Mouse (Mus musculus): ENCODE measurements at regions not wholly inside any gene's neighbourhood (a gene's known extent, or its start where the extent isn't known, plus 50 kb on each side); places are given as distances from the start of the nearest gene placed in this dataset.

- no peak overlapping the region for H3K4me2 ChIP-seq (ENCODE audit: low read length)
- ATAC-seq (no peak), DNase-seq (ENCODE audit: low spot score) (no peak)
- no peaks in the 10 kb centered on the region for H3K9me3 ChIP-seq (replicated peaks; ENCODE audit: control insufficient read depth, low read length)
- WGBS: 72% methylated on average over 1 of the region's 1 CpGs
- H3K27me3 ChIP-seq (replicated peaks; ENCODE audit: control insufficient read depth, insufficient read depth, low read length): no peaks in the 10 kb centered on the region
- H3K27ac ChIP-seq (ENCODE audit: low read depth, low read length): no peak overlapping the region
- no peak overlapping the region for H3K4me3 ChIP-seq (ENCODE audit: low read depth, low read length)
- no peak overlapping the region for H3K9ac ChIP-seq (ENCODE audit: low read length)
- H3K36me3 ChIP-seq (ENCODE audit: control insufficient read depth, insufficient read depth, low read length): no peaks in the 10 kb centered on the region
- no peaks in the 10 kb centered on the region for H3K4me1 ChIP-seq (ENCODE audit: control insufficient read depth, insufficient read depth, low read length)
These were observed 229.7 kb upstream of the Zic4 start for GRCm38 (mm10) chr9:91132531-91132930.

GRCm38 (mm10) chr9:91133256-91133920 lies 228.8 kb upstream of the Zic4 start:
- Histone ChIP-seq H3K4me3 (ENCODE audit: low read depth, low read length) (no peak overlapping the region), H3K27ac (ENCODE audit: low read depth, low read length) (no peak overlapping the region), H3K27me3 (replicated peaks; ENCODE audit: control insufficient read depth, insufficient read depth, low read length) (no peaks in the 10 kb centered on the region), H3K36me3 (ENCODE audit: control insufficient read depth, insufficient read depth, low read length) (no peaks in the 10 kb centered on the region), H3K9ac (ENCODE audit: low read length) (no peak overlapping the region), H3K9me3 (replicated peaks; ENCODE audit: control insufficient read depth, low read length) (no peaks in the 10 kb centered on the region), H3K4me1 (ENCODE audit: control insufficient read depth, insufficient read depth, low read length) (no peaks in the 10 kb centered on the region), H3K4me2 (ENCODE audit: low read length) (no peak overlapping the region)
- DNase-seq (ENCODE audit: low spot score) (no peak), ATAC-seq (no peak)
- whole genome bisulfite sequencing: 93% methylated on average over 3 of the region's 3 CpGs

DNA sequence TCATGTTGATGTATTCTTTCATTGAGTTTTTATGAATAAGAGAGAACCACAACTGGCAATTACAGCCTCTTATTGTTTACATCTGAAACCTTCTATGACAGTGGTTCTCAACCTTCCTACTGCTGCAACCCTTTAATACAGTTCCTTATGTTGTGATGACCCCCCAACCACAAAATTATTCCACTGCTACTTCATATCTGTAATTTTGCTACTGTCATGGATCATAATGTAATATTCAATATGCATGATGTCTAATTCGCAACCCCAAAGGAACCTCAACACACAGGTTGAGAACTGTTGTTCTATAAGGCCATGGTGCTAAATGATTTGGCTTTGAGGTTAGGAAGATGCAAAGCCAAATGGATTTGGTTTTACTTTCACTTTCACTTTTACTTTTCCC lies 227.9 kb upstream of the Zic4 start:
- no peaks in the 10 kb centered on the region for H3K4me1 ChIP-seq (ENCODE audit: control insufficient read depth, insufficient read depth, low read length)
- no peaks in the 10 kb centered on the region for H3K9me3 ChIP-seq (replicated peaks; ENCODE audit: control insufficient read depth, low read length)
- no peaks in the 10 kb centered on the region for H3K27me3 ChIP-seq (replicated peaks; ENCODE audit: control insufficient read depth, insufficient read depth, low read length)
- H3K36me3 ChIP-seq (ENCODE audit: control insufficient read depth, insufficient read depth, low read length): no peaks in the 10 kb centered on the region
- no peak overlapping the region for H3K27ac ChIP-seq (ENCODE audit: low read depth, low read length)
- ATAC-seq: no peak
- H3K4me3 ChIP-seq (ENCODE audit: low read depth, low read length): no peak overlapping the region
- WGBS: 100% methylated on average over 1 of the region's 1 CpGs
- H3K9ac ChIP-seq (ENCODE audit: low read length): no peak overlapping the region
- H3K4me2 ChIP-seq (ENCODE audit: low read length): no peak overlapping the region
- no peak for DNase-seq (ENCODE audit: low spot score)

DNA sequence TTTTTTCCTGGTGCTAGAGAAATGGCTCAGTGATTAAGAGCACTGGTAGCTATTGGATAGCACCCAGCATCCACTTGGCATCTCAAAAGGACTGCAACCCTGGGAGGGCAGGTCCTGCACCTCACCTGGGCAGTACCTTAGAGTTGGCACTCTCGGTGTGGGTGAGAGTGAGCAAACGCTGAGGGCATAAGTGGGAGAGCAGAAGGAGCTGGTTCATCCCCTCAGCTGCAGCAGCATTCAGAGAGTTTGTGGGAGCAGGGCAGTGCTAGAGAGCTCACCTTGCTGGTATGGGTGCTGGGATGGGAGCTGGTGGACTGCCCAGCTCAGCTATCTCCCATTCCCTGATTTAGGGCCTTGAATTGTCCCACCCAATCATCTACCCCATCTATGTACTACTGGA lies 227.1 kb upstream of the Zic4 start:
- Histone ChIP-seq H3K9ac (ENCODE audit: low read length) (no peak overlapping the region), H3K4me2 (ENCODE audit: low read length) (no peak overlapping the region), H3K4me3 (ENCODE audit: low read depth, low read length) (no peak overlapping the region), H3K4me1 (ENCODE audit: control insufficient read depth, insufficient read depth, low read length) (no peaks in the 10 kb centered on the region), H3K27me3 (replicated peaks; ENCODE audit: control insufficient read depth, insufficient read depth, low read length) (no peaks in the 10 kb centered on the region), H3K36me3 (ENCODE audit: control insufficient read depth, insufficient read depth, low read length) (no peaks in the 10 kb centered on the region), H3K9me3 (replicated peaks; ENCODE audit: control insufficient read depth, low read length) (no peaks in the 10 kb centered on the region), H3K27ac (ENCODE audit: low read depth, low read length) (no peak overlapping the region)
- 76% methylated on average over 2 of the region's 2 CpGs for WGBS
- ATAC-seq (no peak), DNase-seq (ENCODE audit: low spot score) (no peak)

- Histone ChIP-seq H3K9me3 (replicated peaks; ENCODE audit: control insufficient read depth, low read length) (no peaks in the 10 kb centered on the region), H3K9ac (ENCODE audit: low read length) (no peak overlapping the region), H3K4me2 (ENCODE audit: low read length) (no peak overlapping the region), H3K36me3 (ENCODE audit: control insufficient read depth, insufficient read depth, low read length) (no peaks in the 10 kb centered on the region), H3K27me3 (replicated peaks; ENCODE audit: control insufficient read depth, insufficient read depth, low read length) (no peaks in the 10 kb centered on the region), H3K4me3 (ENCODE audit: low read depth, low read length) (no peak overlapping the region), H3K4me1 (ENCODE audit: control insufficient read depth, insufficient read depth, low read length) (no peaks in the 10 kb centered on the region), H3K27ac (ENCODE audit: low read depth, low read length) (no peak overlapping the region)
- ATAC-seq (no peak), DNase-seq (ENCODE audit: low spot score) (no peak)
- 12% methylated on average over 1 of the region's 1 CpGs for WGBS
These were observed 221.6 kb upstream of the Zic4 start for GRCm38 (mm10) chr9:91140651-91141050.

GRCm38 (mm10) chr9:91151893-91152292 lies 210.3 kb upstream of the Zic4 start:
- DNase-seq (ENCODE audit: low spot score) (no peak), ATAC-seq (no peak)
- H3K9me3 ChIP-seq (replicated peaks; ENCODE audit: control insufficient read depth, low read length): no peaks in the 10 kb centered on the region
- H3K4me2 ChIP-seq (ENCODE audit: low read length): no peak overlapping the region
- 95% methylated on average over 11 of the region's 11 CpGs for WGBS
- H3K4me3 ChIP-seq (ENCODE audit: low read depth, low read length): no peak overlapping the region
- H3K27me3 ChIP-seq (replicated peaks; ENCODE audit: control insufficient read depth, insufficient read depth, low read length): no peaks in the 10 kb centered on the region
- no peak overlapping the region for H3K9ac ChIP-seq (ENCODE audit: low read length)
- no peaks in the 10 kb centered on the region for H3K36me3 ChIP-seq (ENCODE audit: control insufficient read depth, insufficient read depth, low read length)
- H3K27ac ChIP-seq (ENCODE audit: low read depth, low read length): no peak overlapping the region
- no peaks in the 10 kb centered on the region for H3K4me1 ChIP-seq (ENCODE audit: control insufficient read depth, insufficient read depth, low read length)

DNA sequence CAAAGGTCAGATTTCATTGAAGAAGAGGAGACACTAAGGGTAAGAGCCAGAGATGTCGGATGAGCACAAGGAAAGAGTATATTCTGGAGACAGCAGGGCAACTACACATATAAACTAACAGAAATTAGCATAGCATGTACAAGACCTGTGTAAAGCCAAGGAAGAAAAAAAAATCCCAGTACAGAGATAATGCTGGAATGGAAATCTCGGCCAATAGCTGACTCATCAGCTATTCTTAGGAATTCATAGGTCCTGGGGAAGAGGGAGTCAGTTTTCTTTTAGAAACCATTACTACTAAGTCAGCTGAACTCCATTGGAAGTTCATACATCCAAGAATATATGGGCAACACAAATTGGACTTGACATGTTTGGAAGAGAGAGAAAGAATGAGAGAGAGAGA lies 202.9 kb upstream of the Zic4 start:
- Histone ChIP-seq H3K27ac (ENCODE audit: low read depth, low read length) (no peak overlapping the region), H3K9me3 (replicated peaks; ENCODE audit: control insufficient read depth, low read length) (no peaks in the 10 kb centered on the region), H3K27me3 (replicated peaks; ENCODE audit: control insufficient read depth, insufficient read depth, low read length) (no peaks in the 10 kb centered on the region), H3K4me1 (ENCODE audit: control insufficient read depth, insufficient read depth, low read length) (no peaks in the 10 kb centered on the region), H3K36me3 (ENCODE audit: control insufficient read depth, insufficient read depth, low read length) (no peaks in the 10 kb centered on the region), H3K9ac (ENCODE audit: low read length) (no peak overlapping the region), H3K4me2 (ENCODE audit: low read length) (no peak overlapping the region), H3K4me3 (ENCODE audit: low read depth, low read length) (no peak overlapping the region)
- ATAC-seq: no peak
- 87% methylated on average over 2 of the region's 2 CpGs for WGBS
- DNase-seq (ENCODE audit: low spot score): no peak

DNA sequence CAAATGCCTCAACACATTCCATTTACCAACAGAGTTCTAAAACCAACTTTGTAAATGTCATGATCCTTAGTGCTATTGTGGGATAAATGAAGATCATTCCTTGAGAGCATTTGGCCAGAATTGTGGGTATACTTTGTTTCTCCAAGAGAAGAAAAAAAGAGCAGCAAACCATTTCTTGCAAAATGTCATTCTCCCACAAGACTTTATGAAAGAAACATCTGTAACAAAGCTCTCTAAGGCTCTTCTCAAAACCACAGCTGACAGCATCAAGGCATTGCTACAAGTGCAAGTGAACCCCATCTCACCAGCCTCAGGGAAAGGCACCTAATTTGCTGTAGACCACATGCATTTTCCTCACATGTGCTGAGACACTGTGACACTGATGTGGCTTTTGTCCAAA lies 194.3 kb upstream of the Zic4 start:
- H3K27me3 ChIP-seq (replicated peaks; ENCODE audit: control insufficient read depth, insufficient read depth, low read length): no peaks in the 10 kb centered on the region
- DNase-seq (ENCODE audit: low spot score) (peak; percentile 10), ATAC-seq (no peak)

DNA sequence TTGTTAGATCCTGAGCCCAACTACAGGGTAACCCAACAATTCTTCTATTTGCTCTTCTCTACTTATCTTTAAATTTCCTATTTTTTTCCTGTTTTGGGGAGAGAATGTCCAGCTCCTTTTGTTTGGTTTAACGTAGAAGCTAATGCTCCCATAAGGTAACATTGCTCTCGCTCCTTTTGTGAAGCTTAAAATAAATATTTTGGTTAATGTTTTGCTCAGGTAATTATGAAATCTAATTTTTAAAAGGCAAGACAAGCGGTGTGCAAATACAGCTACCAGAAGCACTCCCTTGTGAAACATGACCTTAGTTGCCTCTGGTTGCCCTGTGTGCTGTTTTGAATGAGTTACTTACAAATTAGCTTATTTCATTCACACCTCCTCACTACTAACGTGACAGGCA lies 169.0 kb upstream of the Zic4 start:
- H3K9ac ChIP-seq (ENCODE audit: low read length): no peak overlapping the region
- no peaks in the 10 kb centered on the region for H3K4me1 ChIP-seq (ENCODE audit: control insufficient read depth, insufficient read depth, low read length)
- DNase-seq (ENCODE audit: low spot score): no peak
- ATAC-seq: no peak
- H3K27me3 ChIP-seq (replicated peaks; ENCODE audit: control insufficient read depth, insufficient read depth, low read length): no peaks in the 10 kb centered on the region
- no peaks in the 10 kb centered on the region for H3K36me3 ChIP-seq (ENCODE audit: control insufficient read depth, insufficient read depth, low read length)
- H3K27ac ChIP-seq (ENCODE audit: low read depth, low read length): no peak overlapping the region
- H3K4me3 ChIP-seq (ENCODE audit: low read depth, low read length): no peak overlapping the region
- 86% methylated on average over 4 of the region's 4 CpGs for WGBS
- H3K4me2 ChIP-seq (ENCODE audit: low read length): no peak overlapping the region
- H3K9me3 ChIP-seq (replicated peaks; ENCODE audit: control insufficient read depth, low read length): no peaks in the 10 kb centered on the region

More for the DNA sequence above, 194.3 kb upstream of the Zic4 start:
- H3K4me1 ChIP-seq (ENCODE audit: control insufficient read depth, insufficient read depth, low read length): no peaks in the 10 kb centered on the region
- H3K4me2 ChIP-seq (ENCODE audit: low read length): no peak overlapping the region
- no peak overlapping the region for H3K9ac ChIP-seq (ENCODE audit: low read length)
- no peaks in the 10 kb centered on the region for H3K36me3 ChIP-seq (ENCODE audit: control insufficient read depth, insufficient read depth, low read length)
- no peak overlapping the region for H3K4me3 ChIP-seq (ENCODE audit: low read depth, low read length)
- H3K27ac ChIP-seq (ENCODE audit: low read depth, low read length): no peak overlapping the region
- no peaks in the 10 kb centered on the region for H3K9me3 ChIP-seq (replicated peaks; ENCODE audit: control insufficient read depth, low read length)

Measured in forebrain, embryonic 14.5 days (tissue).